Mouse (Mus musculus) subcutaneous adipose tissue, adult 2 months (tissue): ENCODE data around the gene Depdc5. TPM values are rescaled to one million over a fixed set of nuclear protein-coding genes. Genes with fewer than 3 reads are reported as not detected.

Experiments
- polyA plus RNA-seq: library from polyadenylated mRNA; depleted of rRNA; stranded (reverse); fragments of >200 nt; gene quantifications from 2 replicates; pipeline ENCODE4 v1.2.3, GENCODE M21; 2012; ENCODE audit warnings: low replicate concordance; rRNA removed

The Depdc5 gene
- polyA plus RNA-seq, result 11.6 and 19.2 TPM in 2 replicates

GRCm38 (mm10) chr5:32863253-32864228 lies at the start of gene Depdc5:
TSS of gene Depdc5 (plus strand) at chr5:32863701.

DNA sequence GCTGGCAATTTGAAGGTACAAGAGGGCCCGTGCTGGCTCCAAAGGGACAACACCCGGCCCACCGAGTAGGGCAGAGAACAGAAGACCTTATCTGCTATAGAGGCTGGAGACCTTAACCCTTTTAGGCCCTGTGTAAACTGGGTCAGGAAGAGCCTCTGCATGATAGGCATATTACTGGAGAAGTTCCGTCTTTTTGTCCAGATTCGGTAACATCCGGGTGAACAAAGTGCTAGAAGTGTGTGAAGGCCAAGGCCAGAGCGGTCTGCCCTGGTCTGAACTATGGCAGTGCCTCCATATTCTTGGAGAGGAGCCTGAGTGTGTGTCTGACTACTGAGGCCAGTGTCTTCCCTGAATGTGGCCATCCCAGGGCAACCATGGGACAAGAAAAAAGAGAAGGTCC lies 36.5 kb upstream of the Depdc5 start, which contains the start of gene Gm20671:
TSS of gene Gm20671 (minus strand) at position 101 of the 400 bp plus-strand sequence.

GRCm38 (mm10) chr5:32853731-32854507 lies 9.6 kb upstream of the Depdc5 start, which contains the start of gene Prr14l:
TSS of gene Prr14l (minus strand) at chr5:32854256.

DNA sequence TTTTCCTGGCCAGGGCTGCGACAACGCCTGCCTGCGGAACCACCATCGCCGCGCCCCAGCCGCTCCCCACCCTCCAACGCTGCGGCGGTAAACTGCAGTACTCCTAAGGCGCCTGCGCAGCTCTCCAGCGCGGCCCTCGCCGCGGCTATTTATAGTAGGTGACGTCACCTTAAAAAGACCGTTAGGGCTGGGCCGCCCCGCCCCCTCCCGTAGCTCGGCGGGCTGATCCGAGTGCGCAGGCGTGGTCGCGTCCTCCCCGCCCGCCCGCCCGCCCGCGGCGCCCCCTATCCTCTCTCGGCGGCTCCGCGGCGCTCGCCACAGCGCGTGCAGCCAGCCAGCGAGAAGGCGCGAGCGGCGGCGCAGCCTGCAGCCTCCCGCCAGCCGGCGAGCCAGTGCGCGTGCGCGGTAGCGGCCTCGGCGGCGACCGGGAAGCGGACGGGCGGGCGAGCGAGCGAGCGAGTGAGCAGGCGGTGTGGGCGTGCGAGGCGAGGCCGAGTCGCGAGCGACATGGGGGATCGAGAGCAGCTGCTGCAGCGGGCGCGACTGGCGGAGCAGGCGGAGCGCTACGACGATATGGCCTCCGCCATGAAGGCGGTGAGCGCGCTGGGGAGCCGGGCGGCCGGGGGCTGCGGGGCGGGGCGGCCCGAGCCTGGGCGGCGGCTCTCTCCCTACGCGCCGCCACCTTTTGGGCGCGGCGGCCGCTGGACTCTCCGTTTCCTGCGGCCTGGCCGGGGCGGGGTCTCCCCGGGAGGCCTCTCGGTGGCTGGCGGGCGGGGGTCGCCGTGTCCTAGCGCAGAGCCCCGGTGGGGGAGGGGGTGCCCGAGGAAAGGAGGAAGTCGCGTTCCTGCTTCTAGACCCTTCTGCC lies 155.3 kb downstream of the Depdc5 start, which contains the start of gene Ywhah:
TSS of gene Ywhah (plus strand) at position 256 of the 865 bp plus-strand sequence.

Other genes starting within 250 kb of the Depdc5 start
- gene Pisd, start 78.1 kb upstream of the Depdc5 start, polyA plus RNA-seq, result 81.3 and 107 TPM in 2 replicates
- gene Gm20671, start 36.6 kb upstream of the Depdc5 start, polyA plus RNA-seq, result 8.1 and 9.8 TPM in 2 replicates
- gene Prr14l, start 9.4 kb upstream of the Depdc5 start, polyA plus RNA-seq, result 6.0 and 24.1 TPM in 2 replicates
- gene Ywhah, start 155.1 kb downstream of the Depdc5 start, polyA plus RNA-seq, result 118 and 166 TPM in 2 replicates
- 0.03 and 1.2 TPM in 2 replicates for gene Slc5a1, start 240.5 kb downstream of the Depdc5 start, polyA plus RNA-seq